Mouse (Mus musculus) embryonic facial prominence, embryonic 13.5 days (tissue): ENCODE data around the gene Tmbim7. TPM values are rescaled to one million over a fixed set of nuclear protein-coding genes. Genes with fewer than 3 reads are reported as not detected.
"Not testable (repeated sequence)": the region's sequence is repeated elsewhere in the genome, so short reads cannot be mapped to it uniquely, and the experiment has no call there.

ENCODE experiments used
- ATAC-seq: fragments of 200-750 bp; cut with Nextera tagmentation; 2 replicates; pipeline ENCODE4 v1.8.0; 2017; ENCODE audit warnings: low read depth; ENCODE audit not compliant: insufficient number of reproducible peaks, insufficient read depth, low FRiP score, low TSS enrichment
- H3K27ac ChIP-seq: fragments of 300-500 bp; sonication (generic); 2 replicates; pipeline ENCODE4 v1.5.1; 2015; ENCODE audit warnings: moderate library complexity, mild to moderate bottlenecking, inconsistent platforms
- H3K27me3 ChIP-seq: fragments of 300-500 bp; sonication (generic); 2 replicates; pipeline ENCODE4 v1.6.1; 2015; ENCODE audit warnings: mild to moderate bottlenecking, inconsistent platforms
- H3K36me3 ChIP-seq: fragments of 300-500 bp; sonication (generic); 2 replicates; pipeline ENCODE4 v1.6.1; 2015; ENCODE audit warnings: mild to moderate bottlenecking, inconsistent platforms
- H3K4me1 ChIP-seq: fragments of 300-500 bp; sonication (generic); 2 replicates; pipeline ENCODE4 v1.6.1; 2015; ENCODE audit warnings: inconsistent platforms
- H3K4me2 ChIP-seq: fragments of 300-500 bp; sonication (generic); 2 replicates; pipeline ENCODE4 v1.6.1; 2015; ENCODE audit warnings: moderate library complexity, mild to moderate bottlenecking, inconsistent platforms
- H3K4me3 ChIP-seq: fragments of 300-500 bp; sonication (generic); 2 replicates; pipeline ENCODE4 v1.5.1; 2015; ENCODE audit warnings: mild to moderate bottlenecking, inconsistent platforms
- H3K9ac ChIP-seq: fragments of 300-500 bp; sonication (generic); 2 replicates; pipeline ENCODE4 v1.6.1; 2015; ENCODE audit warnings: mild to moderate bottlenecking, inconsistent platforms
- H3K9me3 ChIP-seq: fragments of 300-500 bp; sonication (generic); 2 replicates; pipeline ENCODE4 v1.6.1; 2016; ENCODE audit warnings: inconsistent platforms
- WGBS: fragments of 180-500 bp; shearing (Covaris S2); methylation state at CpG from one replicate; pipeline ENCODE4 v1.1.7; 2015; ENCODE audit warnings: mixed read lengths; 5-methylcytosine and 5-hydroxymethylcytosine counted together
- polyA plus RNA-seq: library from polyadenylated mRNA; unstranded; fragments of >200 nt; fragmentation: Nextera tagmentation; extraction: Ambion mirVana; gene quantifications from 2 replicates; pipeline ENCODE4 v1.2.1, GENCODE M21; 2015

Gene Tmbim7
- polyA plus RNA-seq, 1 experiment from 2014 or later: not detected

DNA sequence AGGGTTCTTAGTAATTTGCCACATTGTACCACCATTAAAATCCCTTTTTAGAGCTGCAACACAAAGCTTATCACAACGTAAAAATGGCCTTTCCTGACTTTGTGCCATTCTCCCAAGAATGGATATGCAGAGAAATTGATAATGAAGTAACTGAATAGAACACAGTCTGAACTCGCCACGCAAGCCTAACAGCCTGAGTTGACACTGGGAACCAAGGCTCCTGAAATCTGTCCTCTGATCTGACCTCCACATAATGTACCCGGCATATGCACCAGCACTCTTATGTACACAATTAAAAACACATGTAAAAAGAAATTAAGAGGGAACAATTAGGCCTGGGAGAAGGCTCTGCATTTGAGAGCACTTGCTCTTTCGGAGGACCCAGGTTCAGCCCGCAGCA lies 5.7 kb upstream of the Tmbim7 start:
- Histone ChIP-seq H3K9ac (0 out of 2 replicates have a peak overlapping the region, but pooled peaks have one; percentile 52), H3K27ac (no peak overlapping the region), H3K4me3 (0 out of 2 replicates have a peak overlapping the region, but pooled peaks have one; percentile 10), H3K27me3 (no peaks in the 10 kb centered on the region), H3K9me3 (no peaks in the 10 kb centered on the region), H3K4me1 (peaks cover 10% of the 10 kb centered on the region), H3K4me2 (peak overlapping the region; percentile 65), H3K36me3 (peaks cover 34% of the 10 kb centered on the region)
- no peak for ATAC-seq
- 53% methylated on average over 6 of the region's 6 CpGs for WGBS

DNA sequence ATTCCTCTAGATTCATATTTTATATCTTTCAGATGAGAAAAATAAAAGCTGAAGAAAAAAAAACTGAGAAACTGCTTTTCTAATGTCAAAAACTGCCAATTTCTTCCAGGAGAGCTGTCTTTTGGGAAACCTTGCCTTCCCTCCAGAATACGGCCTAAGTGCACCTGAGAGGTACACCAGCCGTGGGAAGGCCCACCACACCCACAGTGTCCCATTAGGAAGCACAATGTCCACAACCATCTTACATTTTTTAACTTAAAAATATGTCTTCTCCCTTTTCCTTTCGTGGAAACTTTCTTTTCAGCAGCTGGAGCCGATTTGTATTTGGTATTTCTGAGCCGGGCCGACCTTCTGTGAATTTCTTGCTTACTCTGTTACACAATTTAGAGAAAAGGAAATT lies 4.4 kb upstream of the Tmbim7 start:
- Histone ChIP-seq H3K4me2 (peak overlapping the region; percentile 65), H3K4me3 (peak overlapping the region; percentile 94), H3K27me3 (no peaks in the 10 kb centered on the region), H3K36me3 (peaks cover 25% of the 10 kb centered on the region), H3K27ac (peak overlapping the region; percentile 93; the same call in 1 of the 2 replicates), H3K9ac (peak overlapping the region; percentile 89), H3K4me1 (peaks cover 10% of the 10 kb centered on the region), H3K9me3 (no peaks in the 10 kb centered on the region)
- WGBS: 20% methylated on average over 6 of the region's 6 CpGs
- ATAC-seq: no peak

DNA sequence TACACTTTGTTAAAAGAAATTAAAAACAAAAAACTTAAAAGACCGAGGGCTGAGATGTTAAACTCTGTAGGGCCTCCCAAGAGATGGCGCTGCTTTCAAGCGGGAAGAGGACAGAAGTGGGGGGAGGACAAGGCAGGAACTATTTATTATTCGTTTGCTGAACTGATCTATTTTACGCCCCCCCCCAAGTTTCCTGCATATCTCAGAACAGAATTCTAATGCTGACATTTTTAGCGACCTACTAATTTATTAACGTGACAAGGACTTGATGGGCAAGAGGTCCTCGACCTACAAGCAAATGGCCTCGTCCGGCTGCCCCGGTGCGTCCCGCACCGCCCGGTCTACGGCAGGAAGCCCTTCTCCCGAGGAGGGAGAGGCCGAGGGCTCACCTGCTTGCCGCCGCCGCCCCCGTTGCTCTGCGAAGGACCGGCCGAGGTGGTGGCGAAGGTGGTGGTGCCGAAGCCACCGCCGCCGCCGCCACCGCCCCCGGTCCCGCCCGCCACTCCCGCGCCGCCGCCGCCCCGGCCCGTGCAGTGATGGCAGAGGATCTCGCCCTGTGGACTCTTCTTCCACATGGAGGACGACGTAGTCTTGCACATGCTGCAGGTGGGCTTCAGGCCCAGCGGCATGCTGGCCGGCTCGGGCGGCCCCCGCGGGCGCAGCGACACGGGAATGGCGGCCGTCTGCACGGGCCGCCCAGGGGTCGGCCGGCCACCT lies 3.8 kb upstream of the Tmbim7 start:
- under 1% methylated on average over 60 of the region's 60 CpGs for WGBS
- peaks cover 10% of the 10 kb centered on the region for H3K4me1 ChIP-seq
- H3K27me3 ChIP-seq: no peaks in the 10 kb centered on the region
- no peaks in the 10 kb centered on the region for H3K9me3 ChIP-seq
- peak overlapping the region; percentile 89 for H3K9ac ChIP-seq
- H3K4me2 ChIP-seq: peak overlapping the region; percentile 65
- H3K4me3 ChIP-seq: peak overlapping the region; percentile 94
- peaks cover 18% of the 10 kb centered on the region for H3K36me3 ChIP-seq
- ATAC-seq: peak; percentile 79
- H3K27ac ChIP-seq: peak overlapping the region; percentile 93

DNA sequence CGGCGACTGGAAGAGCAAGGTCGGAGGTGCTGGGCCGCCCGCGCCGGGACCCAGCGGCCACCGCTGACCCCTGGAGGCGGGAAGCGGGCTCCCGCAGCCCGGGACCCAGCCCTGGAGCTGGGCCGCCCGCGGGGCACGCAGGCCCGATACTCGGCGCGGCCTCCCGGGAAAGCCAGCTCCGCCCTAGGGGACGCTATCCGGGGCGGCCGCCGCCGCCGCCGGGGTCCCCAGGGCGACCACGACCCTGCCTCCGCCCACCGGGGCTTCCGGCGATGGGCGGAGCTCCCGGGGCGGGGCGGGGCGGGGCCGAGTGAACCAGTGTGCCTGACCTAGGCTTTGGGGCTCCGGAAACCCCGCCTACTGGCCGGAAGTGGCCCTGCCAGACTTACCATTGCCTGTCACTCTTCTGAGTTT lies 3.3 kb upstream of the Tmbim7 start:
- H3K9me3 ChIP-seq: no peaks in the 10 kb centered on the region
- H3K4me1 ChIP-seq: peaks cover 10% of the 10 kb centered on the region
- peak overlapping the region; percentile 94 for H3K4me3 ChIP-seq
- H3K27me3 ChIP-seq: no peaks in the 10 kb centered on the region
- peak overlapping the region; percentile 89 for H3K9ac ChIP-seq
- WGBS: under 1% methylated on average over 30 of the region's 46 CpGs
- peak; percentile 91 for ATAC-seq
- peak overlapping the region; percentile 93 for H3K27ac ChIP-seq
- peaks cover 15% of the 10 kb centered on the region for H3K36me3 ChIP-seq
- H3K4me2 ChIP-seq: peak overlapping the region; percentile 65

DNA sequence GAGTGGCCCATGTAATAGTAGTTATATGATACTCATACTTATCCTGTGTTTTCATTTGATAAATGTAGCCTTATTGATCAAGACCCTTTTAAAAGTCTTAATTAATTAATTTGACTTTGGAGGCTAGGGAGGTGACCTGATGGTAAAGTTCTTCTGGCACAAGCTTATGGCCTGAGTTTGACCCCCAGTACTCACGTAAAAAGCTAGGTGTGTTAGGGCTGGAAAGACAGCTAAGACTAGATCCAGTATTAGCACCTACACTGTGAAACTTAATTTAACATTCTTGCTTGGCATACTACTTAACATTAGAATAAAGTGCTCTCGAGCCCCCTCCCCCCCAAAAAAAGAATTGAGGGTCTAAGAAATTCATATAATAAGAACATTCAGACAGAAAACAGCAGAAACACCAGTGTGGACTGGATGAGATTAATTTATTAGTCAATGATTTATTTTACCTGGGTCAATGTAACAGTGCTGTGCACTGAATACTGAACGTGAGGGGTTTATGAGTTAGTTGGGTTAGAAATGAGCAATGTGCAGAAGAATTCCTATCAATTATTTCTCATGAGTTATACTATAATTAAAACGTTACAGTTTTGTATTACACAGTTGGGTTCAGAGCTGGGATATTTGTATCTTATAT lies 2.7 kb upstream of the Tmbim7 start:
- Histone ChIP-seq H3K27me3 (no peaks in the 10 kb centered on the region), H3K9ac (no peak overlapping the region), H3K4me3 (peak overlapping the region; percentile 94), H3K36me3 (peaks cover 12% of the 10 kb centered on the region), H3K9me3 (no peaks in the 10 kb centered on the region), H3K4me2 (peak overlapping the region; percentile 65), H3K4me1 (peaks cover 10% of the 10 kb centered on the region), H3K27ac (no peak overlapping the region)
- 49% methylated on average over 4 of the region's 4 CpGs for WGBS
- no peak for ATAC-seq

DNA sequence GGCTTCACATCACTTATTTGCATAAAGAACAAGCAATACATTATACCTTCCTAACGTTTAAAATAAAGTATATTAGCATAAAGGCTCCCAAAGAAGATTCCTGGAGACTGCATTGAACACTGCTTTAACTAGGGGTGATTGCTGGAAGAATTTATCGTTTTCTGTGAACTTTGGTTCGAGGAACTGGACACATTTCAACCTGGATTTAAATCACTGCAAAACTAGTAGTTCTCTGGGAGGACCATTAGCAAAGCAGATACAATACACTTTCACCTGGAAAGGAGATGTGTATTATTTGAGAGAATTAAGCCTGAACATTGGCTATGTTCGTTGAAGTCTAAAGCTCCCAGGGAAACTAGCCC lies 2.2 kb upstream of the Tmbim7 start:
- no peak overlapping the region for H3K4me3 ChIP-seq
- no peaks in the 10 kb centered on the region for H3K27me3 ChIP-seq
- peaks cover 9% of the 10 kb centered on the region for H3K36me3 ChIP-seq
- no peak overlapping the region for H3K27ac ChIP-seq
- 70% methylated on average over 4 of the region's 4 CpGs for WGBS
- H3K4me2 ChIP-seq: no peak overlapping the region
- no peak overlapping the region for H3K9ac ChIP-seq
- ATAC-seq: no peak
- peaks cover 10% of the 10 kb centered on the region for H3K4me1 ChIP-seq
- no peaks in the 10 kb centered on the region for H3K9me3 ChIP-seq

DNA sequence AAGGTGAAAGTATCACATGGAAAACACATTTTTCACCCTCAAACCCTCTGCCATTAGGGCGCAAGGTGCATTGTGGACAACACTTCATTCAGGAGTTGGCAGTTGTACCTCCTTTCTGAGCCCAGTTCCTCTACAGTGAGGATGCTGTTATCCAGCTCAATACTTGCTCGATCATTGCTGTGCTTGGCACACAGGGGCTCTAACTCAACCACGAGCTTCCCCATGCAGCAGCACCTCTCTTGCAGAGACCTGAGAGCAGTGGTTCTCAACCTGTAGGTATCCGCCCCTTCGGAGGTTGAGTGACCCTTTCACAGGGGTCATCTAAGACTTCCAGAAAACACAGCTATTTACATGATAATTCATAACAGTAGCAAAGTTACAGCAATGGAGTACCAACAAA lies 640 bp downstream of the Tmbim7 start:
- Histone ChIP-seq H3K9ac (no peak overlapping the region), H3K36me3 (no peaks in the 10 kb centered on the region), H3K9me3 (no peaks in the 10 kb centered on the region), H3K27ac (no peak overlapping the region), H3K27me3 (no peaks in the 10 kb centered on the region), H3K4me3 (no peak overlapping the region), H3K4me1 (peaks cover under 1% of the 10 kb centered on the region; the same call in 1 of the 2 replicates), H3K4me2 (no peak overlapping the region)
- 84% methylated on average over 5 of the region's 5 CpGs for WGBS
- ATAC-seq: no peak

DNA sequence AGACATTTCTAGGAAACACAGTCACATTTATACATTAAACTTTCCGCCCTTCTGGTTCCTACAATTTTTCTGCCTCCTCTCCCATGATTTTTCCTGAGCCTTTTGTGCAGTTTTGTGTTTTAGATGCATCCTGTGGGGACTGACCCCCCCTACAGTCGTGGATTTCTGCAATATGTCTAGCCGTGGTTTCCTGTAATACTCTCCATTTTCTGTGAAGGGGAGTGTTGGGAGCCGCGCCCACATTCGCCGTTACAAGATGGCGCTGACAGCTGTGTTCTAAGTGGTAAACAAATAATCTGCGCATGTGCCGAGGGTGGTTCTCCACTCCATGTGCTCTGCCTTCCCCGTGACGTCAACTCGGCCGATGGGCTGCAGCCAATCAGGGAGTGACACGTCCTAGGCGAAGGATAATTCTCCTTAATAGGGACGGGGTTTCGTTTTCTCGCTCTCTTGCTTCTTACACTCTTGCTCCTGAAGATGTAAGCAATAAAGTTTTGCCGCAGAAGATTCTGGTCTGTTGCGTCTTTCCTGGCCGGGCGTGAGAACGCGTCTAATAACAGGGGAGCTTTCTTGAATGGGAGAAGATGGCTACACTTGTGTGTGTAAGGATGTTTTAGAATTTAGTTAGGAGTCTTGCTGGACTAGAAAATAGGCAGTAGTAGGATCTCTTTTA lies 2.1 kb downstream of the Tmbim7 start:
- not testable (repeated sequence) for H3K36me3 ChIP-seq, ATAC-seq, H3K4me1 ChIP-seq, H3K4me3 ChIP-seq, H3K9ac ChIP-seq, H3K4me2 ChIP-seq, H3K9me3 ChIP-seq, H3K27me3 ChIP-seq, H3K27ac ChIP-seq
- WGBS: 92% methylated on average over 16 of the region's 25 CpGs

DNA sequence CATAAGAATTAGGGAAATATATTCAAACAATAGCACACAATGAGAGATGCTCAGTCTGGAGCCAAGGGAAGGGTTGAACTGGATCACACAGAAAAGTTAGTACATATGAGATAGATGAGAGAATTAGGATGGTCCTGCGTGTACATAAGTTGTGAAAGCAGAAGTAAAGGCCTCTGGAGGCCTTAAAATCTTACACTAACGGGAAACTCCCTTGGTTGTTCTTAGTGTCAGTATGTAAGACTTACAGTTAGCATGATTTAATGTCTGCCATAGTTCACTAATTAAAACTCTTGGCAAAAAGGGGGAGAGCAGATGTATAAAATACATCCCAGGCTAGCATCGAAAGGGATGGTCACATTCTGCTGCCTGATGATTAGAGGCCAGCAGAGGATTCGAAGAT lies 2.8 kb downstream of the Tmbim7 start:
- Histone ChIP-seq H3K4me1 (no peaks in the 10 kb centered on the region), H3K27me3 (no peaks in the 10 kb centered on the region), H3K4me3 (no peak overlapping the region), H3K27ac (no peak overlapping the region), H3K4me2 (no peak overlapping the region), H3K36me3 (no peaks in the 10 kb centered on the region), H3K9me3 (no peaks in the 10 kb centered on the region), H3K9ac (no peak overlapping the region)
- 93% methylated on average over 4 of the region's 4 CpGs for WGBS
- no peak for ATAC-seq

DNA sequence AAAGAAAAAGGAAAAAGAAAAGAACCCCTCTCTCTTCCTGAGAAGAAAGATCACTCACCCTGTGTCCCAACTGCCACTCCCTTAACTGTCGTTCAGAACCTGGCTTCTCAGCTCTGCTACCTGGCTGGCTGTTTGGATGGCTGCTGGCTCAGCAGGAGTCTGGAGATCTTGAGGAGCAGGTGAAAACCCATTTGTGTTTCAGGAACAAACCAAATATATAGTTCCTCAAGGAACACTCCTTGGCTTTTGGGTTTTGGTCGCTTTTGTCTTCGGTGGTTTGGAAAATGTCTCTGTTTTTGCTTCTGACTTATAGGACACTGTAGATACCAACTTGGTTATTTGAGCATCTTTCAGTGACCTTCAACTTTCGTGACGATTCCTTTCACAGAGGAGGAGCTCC lies 6.1 kb downstream of the Tmbim7 start, which contains the start of gene Gatad1:
TSS of gene Gatad1 (minus strand) at position 101 of the 400 bp plus-strand sequence.
- no peak for ATAC-seq
- no peaks in the 10 kb centered on the region for H3K4me1 ChIP-seq
- 73% methylated on average over 5 of the region's 5 CpGs for WGBS
- H3K9ac ChIP-seq: no peak within 1 kb of the TSS
- no peak within 1 kb of the TSS for H3K4me3 ChIP-seq
- H3K9me3 ChIP-seq: no peaks in the 10 kb centered on the region
- no peaks in the 10 kb centered on the region for H3K27me3 ChIP-seq
- H3K36me3 ChIP-seq: no peaks in the 10 kb centered on the region
- H3K27ac ChIP-seq: no peak within 1 kb of the TSS
- no peak within 1 kb of the TSS for H3K4me2 ChIP-seq

DNA sequence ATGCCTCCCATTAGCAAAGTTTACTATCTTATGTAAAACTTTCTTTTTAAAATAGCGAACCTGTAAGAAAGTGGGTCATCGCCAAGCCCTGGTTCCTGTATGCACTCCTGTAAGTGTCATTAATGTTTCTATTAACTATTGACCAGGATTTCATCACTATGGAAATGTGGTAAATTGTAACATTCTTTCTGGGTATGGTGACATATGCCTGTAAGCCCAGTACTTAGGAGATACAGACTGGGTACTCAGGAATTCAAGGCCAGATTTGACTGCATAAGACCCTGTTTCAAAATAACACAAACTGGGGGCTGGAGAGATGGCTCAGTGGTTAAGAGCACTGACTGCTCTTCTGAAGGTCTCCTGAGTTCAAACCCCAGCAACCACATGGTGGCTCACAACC lies 14.2 kb downstream of the Tmbim7 start:
- Histone ChIP-seq H3K27ac (no peak overlapping the region), H3K4me2 (no peak overlapping the region), H3K9me3 (no peaks in the 10 kb centered on the region), H3K9ac (no peak overlapping the region), H3K4me3 (no peak overlapping the region), H3K36me3 (no peaks in the 10 kb centered on the region), H3K4me1 (peaks cover 10% of the 10 kb centered on the region), H3K27me3 (no peaks in the 10 kb centered on the region)
- ATAC-seq: no peak
- WGBS: 92% methylated on average over 2 of the region's 2 CpGs
